Mouse (Mus musculus): ENCODE measurements around the gene Asxl1.

Asxl1 gene

GRCm38 (mm10) chr2:153346221-153347182 lies 873 bp downstream of the Asxl1 start:
- WGBS = 1% methylated on average over 74 of the region's 76 CpGs

- WGBS = 2% methylated on average over 9 of the region's 9 CpGs
These were observed 1.7 kb downstream of the Asxl1 start for GRCm38 (mm10) chr2:153347183-153347781.

- 29% methylated on average over 6 of the region's 6 CpGs for WGBS
These were observed 2.6 kb downstream of the Asxl1 start for GRCm38 (mm10) chr2:153348100-153348831.

DNA sequence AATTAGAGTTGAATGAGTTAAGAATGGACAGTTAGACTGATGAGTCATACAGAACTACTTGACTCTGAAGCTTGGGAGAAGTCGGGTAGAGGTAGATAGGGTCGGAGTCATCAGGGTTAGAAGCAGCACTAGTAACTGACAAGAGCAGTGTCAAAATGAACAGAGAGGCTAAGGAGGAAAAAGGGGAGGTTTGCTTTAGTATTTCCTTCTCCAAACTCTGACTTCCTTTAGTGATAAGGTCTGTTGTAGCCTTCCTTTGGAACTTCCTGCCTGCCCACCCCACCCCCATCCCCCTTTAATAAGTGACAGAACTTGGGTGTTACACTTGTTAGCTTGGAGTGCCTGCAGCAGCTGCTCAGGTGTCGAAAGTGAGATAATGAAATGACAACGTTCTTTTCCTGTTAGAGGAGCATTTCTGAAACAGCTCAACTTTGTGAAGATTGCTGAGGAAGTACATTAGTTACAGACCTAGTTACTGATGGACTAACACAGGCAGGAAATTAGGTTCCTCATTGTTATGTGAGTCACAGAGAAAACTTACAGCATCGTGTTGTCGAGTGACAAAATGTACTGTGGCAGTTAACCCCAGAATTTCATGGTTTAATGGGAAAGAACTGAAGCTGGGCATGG lies 5.0 kb downstream of the Asxl1 start:
- WGBS = 22% methylated on average over 6 of the region's 6 CpGs

- WGBS = 59% methylated on average over 2 of the region's 2 CpGs
These were observed 9.0 kb downstream of the Asxl1 start for GRCm38 (mm10) chr2:153354648-153355047.

GRCm38 (mm10) chr2:153356784-153357183 lies 11.2 kb downstream of the Asxl1 start:
- WGBS = 88% methylated on average over 4 of the region's 4 CpGs

- WGBS = 100% methylated on average over 1 of the region's 1 CpGs
These were observed 15.6 kb downstream of the Asxl1 start for GRCm38 (mm10) chr2:153361101-153361710.

GRCm38 (mm10) chr2:153364531-153364930 lies 18.9 kb downstream of the Asxl1 start:
- 91% methylated on average over 14 of the region's 14 CpGs for WGBS

GRCm38 (mm10) chr2:153375380-153375779 lies 29.8 kb downstream of the Asxl1 start:
- 61% methylated on average over 2 of the region's 2 CpGs for WGBS

- WGBS = 72% methylated on average over 1 of the region's 1 CpGs
These were observed 34.9 kb downstream of the Asxl1 start for GRCm38 (mm10) chr2:153380479-153380878.

- WGBS = 97% methylated on average over 2 of the region's 2 CpGs
These were observed 44.2 kb downstream of the Asxl1 start for GRCm38 (mm10) chr2:153389831-153390230.

GRCm38 (mm10) chr2:153393045-153393444 lies 47.4 kb downstream of the Asxl1 start:
- 68% methylated on average over 10 of the region's 10 CpGs for WGBS

DNA sequence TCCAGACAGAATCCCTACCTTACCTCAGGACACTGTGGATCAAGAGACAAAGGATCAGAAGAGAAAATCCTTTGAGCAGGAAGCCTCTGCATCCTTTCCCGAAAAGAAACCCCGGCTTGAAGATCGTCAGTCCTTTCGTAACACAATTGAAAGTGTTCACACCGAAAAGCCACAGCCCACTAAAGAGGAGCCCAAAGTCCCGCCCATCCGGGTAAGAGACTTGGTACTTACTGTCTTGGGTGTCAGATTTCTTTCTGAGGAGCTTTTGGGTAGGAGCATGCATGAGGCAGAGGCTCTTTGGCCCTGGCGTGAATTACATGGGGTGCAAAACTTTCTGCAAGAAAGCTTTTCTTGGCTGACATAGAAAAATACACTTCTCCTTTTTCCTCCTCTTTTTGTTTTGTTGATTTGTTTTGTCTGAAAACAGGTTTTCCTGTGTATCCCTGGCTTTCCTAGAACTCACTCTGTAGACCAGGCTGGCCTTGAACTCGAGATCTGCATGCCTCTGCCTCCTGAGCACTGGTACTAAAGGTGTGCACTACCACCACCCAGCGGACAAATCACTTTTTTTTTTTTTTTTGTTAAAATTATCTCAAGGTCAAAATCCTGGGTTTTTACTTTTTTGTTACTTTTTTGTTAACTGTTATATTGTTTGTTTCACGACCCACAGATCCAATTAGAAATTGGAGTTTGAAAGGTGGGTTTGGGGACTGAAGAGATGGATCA lies 52.3 kb downstream of the Asxl1 start:
- 89% methylated on average over 11 of the region's 11 CpGs for whole genome bisulfite sequencing

- WGBS = 72% methylated on average over 15 of the region's 15 CpGs
These were observed 53.5 kb downstream of the Asxl1 start for GRCm38 (mm10) chr2:153399166-153399565.

DNA sequence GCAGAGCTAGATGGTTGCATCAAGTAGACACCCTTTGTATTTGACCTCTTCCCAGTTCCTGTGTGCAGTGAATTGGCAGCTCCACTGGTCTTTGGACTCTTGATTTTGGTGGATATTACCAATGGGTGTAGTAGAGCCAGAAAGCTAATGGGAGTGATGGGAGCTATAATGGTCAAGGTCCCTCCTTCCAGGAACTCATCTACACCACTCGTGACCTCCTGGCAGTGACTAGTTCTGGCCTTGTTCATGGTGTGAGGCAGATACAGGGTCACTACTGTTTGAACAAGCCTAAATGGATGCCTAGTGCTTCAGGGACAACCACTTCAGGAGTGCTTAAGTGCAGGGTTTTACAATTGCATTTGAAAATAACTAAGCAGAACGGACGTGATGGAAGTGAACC lies 58.4 kb downstream of the Asxl1 start:
- WGBS = 87% methylated on average over 3 of the region's 3 CpGs

GRCm38 (mm10) chr2:153404882-153405281 lies 59.3 kb downstream of the Asxl1 start:
- WGBS = 90% methylated on average over 3 of the region's 3 CpGs

DNA sequence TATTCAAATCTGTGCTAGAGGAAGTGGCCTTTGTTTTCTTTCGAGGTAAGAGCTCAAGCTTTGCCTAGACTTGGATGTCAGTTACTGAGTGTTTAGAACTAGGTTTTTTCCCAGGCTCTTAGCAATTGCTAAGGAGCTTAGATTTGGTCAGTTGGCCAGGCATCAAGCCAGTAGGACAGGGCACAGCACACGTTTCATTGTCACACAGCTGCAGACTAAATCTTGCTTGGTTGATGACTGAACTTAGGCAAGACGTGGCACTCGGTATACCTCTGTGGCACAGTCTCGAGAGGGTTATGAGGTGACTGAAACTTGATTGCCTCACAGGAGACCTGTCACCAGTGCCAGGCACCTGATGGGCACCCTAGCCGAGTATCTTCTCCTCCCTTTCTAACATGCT lies 61.3 kb downstream of the Asxl1 start:
- 51% methylated on average over 6 of the region's 6 CpGs for WGBS

GRCm38 (mm10) chr2:153408971-153409370 lies 63.3 kb downstream of the Asxl1 start:
- 66% methylated on average over 3 of the region's 3 CpGs for WGBS

GRCm38 (mm10) chr2:153411557-153411956 lies 65.9 kb downstream of the Asxl1 start:
- WGBS = 59% methylated on average over 9 of the region's 9 CpGs

- 49% methylated on average over 6 of the region's 6 CpGs for WGBS
These were observed 66.9 kb downstream of the Asxl1 start for GRCm38 (mm10) chr2:153412563-153412962.

DNA sequence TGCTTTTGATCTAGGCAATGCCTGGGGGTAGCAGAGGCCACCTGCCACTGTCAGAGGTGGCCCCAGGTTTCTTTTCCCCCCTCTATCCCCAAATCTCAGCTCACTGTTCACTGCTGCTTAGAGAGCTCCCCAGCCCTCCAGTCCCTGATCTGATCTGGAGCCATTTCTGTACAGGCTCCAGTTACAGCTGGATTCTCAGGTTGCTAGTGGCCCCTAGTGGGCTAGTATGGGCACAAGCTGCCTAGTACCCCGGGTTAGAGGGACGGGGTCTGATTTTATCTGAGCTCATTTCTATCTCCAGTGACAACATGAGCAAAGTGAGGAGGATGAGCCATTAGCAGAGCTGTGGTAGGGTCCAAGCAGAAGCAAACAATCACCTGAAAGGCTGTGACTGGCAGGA lies 69.0 kb downstream of the Asxl1 start:
- 36% methylated on average over 2 of the region's 2 CpGs for WGBS

Data from cerebral cortex, adult 2 months (tissue).